Mouse (Mus musculus) heart, postnatal 14 days (tissue): ENCODE data around the gene Ier5. TPM values are rescaled to one million over a fixed set of nuclear protein-coding genes. Genes with fewer than 3 reads are reported as not detected.

Source experiments
- DNase-seq, 2 experiments: peaks; one replicate each; pipeline ENCODE4 v3.0.0; 2021 to 2022
- intact Hi-C: fragments of 180-260 bp; cut with DNase I; formaldehyde crosslinking; loops from one replicate; pipeline ENCODE4 v1.15.1; 2025
- long read RNA-seq, 2 experiments: library from polyadenylated mRNA; stranded (forward); transcript quantifications; one replicate each; pipeline ENCODE4 v2.0.0; 2021
- total RNA-seq, 2 experiments: library from RNA; stranded (reverse); gene quantifications; 2 replicates each; pipeline ENCODE4 v1.2.3; 2021

The Ier5 gene
- 10 to 100 TPM; 13.6 to 15.4 TPM for total RNA-seq
- long read RNA-seq, experiment 1, transcript Ier5-201 (1 exons, 3,276 nt): major isoform, 49 of 49 reads
- long read RNA-seq, experiment 1, partial matches to known transcripts: 0 of 49 reads
- long read RNA-seq, experiment 1, other reads (novel, unspliced or antisense): 0 of 49 reads
- long read RNA-seq, experiment 2, transcript Ier5-201 (1 exons, 3,276 nt): major isoform, 24 of 24 reads
- long read RNA-seq, experiment 2, partial matches to known transcripts: 0 of 24 reads
- long read RNA-seq, experiment 2, other reads (novel, unspliced or antisense): 0 of 24 reads

DNA sequence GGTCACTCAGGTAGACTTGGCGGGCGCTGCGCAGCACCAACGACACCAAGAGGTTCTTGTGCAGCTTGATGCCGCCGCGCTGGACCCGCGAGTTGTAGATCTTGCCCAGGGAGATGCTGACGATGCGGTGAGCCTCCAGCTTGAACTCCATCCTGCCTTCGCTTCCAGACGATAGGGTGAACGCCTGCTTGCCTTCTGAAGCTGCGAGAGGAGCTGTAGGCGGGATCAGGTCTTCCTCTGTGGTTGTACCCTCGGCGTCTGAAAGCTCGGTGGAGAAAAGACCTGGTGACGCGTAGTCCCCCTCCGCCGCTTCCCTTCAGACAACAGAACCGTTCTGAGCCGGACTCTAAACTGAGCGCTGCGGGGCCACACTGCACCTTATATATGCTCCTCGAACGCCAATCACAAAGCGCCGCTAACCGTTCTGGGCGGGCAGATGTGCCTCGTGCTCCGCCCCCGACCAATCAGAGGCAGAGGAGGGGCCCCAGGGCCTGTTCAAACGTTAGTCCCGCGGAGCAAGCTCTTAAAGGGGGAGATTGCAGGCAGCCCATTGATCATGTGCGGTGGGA, at the start of gene Ier5:
Gene Ier5 (minus strand): TSS at position 357 of the 569 bp plus-strand sequence.
- intact Hi-C loops: loop anchor here (2.0 to 5.0 kb wide), 4 partner anchors 17 to 118 kb away; partner anchors contain the start of gene Stx6

DNA sequence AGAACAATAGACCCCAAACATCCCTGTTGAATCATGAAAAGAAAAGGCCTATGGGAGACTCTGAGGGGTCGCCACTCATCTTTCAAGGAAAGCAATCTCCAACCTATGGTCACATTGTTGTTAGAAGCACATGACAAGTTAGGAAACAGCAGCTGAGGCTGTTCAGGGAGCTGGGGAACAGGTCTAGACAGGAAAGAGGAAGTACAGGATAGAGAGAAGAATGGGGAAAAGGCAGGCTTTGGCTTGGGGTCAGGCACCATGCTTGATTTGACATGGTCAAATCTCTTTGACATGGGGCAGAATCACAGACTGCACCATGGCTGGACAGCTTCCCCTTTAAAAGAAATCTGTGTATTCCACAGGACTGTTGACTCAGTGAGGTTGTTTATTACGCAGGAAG, 47.8 kb upstream of the Ier5 start:
- intact Hi-C loops: no loop called here
- no peak for DNase-seq

More for the DNA sequence above, at the start of gene Ier5:
- DNase-seq: peak; percentile 94 to 97

DNA sequence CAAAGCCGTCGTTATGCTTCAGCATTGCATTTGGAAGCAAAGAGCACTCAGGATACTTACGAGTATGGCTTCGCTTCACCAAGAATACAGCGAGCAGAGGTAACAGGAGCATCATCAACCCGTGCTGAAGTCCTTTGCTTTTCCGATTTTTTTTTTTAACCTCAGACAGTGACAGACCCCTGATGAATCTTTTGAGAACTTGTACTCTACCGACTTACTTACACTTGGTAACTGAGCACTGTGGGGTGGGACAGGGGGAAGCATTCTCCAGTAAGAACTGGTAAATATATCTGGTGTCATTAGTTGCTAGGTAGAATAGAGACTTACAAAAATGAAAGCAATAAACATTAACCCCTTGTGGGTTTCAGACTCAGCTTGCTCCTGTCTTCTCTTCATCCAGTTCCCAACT, 47.1 kb upstream of the Ier5 start, which contains the start of gene Mr1:
Gene Mr1 (minus strand): TSS at position 243 of the 409 bp plus-strand sequence.
- peak; percentile 17 to 42 for DNase-seq
- intact Hi-C loops: no loop called here

DNA sequence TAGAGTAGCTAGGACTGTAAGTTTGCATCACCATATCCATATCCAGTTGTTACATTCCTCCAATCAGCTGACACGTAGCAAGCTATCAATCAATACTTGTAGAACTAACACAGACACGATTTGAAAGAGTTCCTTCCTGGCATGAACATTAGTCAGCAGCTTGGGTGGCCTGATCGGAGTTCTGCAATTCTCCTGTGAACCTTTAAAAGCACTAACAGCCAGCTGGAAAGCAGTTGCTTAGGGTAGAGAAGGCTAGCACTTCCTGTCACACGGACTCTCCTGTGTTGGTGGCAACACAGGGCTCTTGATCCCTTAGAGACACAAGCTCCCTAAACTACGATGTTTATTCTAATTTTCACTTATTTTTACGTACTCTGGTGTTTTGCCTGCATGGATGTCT, 46.2 kb upstream of the Ier5 start:
- intact Hi-C loops: no loop called here
- DNase-seq: peak in 1 of 2 experiments; percentile 19

DNA sequence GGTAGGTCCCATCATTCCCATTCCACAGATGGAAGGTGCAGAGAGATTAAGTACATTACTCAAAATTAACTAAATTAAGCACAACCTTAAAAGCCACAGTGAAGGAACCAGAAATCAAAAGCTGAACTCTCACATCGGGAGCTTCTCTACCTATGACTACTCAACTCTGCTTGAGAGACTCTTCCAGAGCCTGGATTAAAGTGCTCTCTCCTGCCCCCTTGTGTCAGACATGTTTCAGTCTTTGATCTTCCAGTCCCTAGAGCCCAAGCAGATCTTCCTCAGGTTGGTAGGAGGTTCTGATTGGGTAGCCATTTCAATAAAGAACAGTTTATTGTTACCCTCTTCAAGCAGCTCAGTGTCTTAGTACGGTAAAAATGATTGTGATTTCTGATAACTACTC, 40.6 kb upstream of the Ier5 start:
- peak; percentile 73 to 79 for DNase-seq
- intact Hi-C loops: loop anchor here (1.0 to 5.0 kb wide), 3 partner anchors 41 to 91 kb away; partner anchors contain the start of gene Ier5

DNA sequence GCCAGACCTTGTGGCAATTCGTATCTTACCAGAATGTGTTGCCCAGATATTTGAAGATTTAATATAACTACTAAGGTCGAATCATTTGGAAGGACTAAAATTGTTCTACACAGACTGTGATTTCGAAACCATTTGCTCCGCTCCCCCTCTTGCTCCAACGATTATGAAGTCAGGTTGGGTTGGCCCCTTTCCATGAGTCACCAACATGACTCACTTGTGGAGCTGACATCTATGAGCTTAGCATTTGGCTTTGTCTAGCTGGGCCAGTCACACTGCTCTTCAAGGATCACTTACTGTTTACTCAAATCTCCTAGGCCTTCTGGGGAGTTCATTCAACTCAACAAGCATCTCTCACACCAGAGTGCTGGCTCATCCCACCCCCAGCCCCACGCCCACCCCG, 39.4 kb upstream of the Ier5 start:
- peak; percentile 57 to 62 for DNase-seq
- intact Hi-C loops: no loop called here

DNA sequence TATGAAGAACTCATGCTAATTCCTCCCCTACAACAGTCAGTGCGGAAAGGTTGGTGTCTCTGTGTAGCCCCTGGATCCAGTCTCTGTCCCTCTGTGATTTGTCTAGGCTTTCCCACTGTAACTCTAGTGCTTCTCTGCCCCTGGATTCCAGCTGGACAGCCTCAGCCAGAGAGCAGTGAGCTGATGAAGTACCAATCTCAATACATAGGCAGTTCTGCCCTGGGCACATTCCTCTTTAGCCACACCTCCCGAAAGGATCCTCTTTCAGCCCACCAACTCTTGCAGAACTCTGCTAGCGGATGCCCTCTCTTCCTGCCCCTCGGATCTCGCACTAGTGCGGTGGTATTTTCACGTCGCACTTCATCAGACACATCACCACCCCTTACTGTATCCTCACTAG, 35.4 kb upstream of the Ier5 start:
- intact Hi-C loops: no loop called here
- DNase-seq: no peak

DNA sequence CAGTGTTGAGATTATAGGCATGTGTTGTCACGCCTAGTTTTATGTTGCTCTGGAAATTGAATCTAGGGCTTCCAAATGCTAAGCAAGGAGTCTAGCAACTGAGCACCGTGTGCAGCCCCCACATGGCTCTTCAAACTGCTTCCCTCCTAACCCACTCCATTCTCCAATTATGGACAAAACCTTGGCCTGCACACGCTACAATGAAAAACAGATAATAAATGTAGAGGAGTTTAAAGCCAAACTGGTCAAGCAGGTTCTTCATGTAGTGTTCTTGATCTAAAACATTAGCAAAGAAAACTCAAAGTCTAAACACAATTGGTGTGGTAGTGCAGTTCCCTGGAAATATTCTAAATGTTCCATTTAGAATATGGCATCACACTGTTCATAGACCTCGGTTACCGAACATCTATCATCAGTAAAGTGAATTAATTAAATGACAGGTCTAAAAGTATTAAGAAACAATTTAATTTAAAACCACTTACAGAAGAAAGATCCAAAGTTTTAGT, 28.0 kb upstream of the Ier5 start:
- DNase-seq: no peak

DNA sequence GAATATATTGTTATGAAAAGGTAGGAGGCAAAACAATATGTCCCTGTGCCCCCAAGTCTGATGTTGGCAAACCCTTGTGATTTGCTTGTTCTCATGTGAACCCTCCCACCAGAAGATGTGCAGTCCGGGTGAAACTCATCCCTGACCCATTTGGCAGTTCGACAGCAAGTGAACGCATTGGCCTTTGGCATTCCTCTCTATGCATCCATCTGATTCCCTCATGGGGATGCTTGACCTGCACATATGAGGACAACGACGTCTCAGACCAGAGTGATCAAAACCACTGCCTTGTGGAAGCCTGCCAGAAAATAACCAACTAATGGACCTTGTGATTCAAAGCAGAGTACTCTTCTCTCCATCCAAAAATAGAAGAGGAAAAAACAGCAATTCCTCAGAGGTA, 27.3 kb upstream of the Ier5 start:
- DNase-seq: no peak
- intact Hi-C loops: no loop called here

More for the DNA sequence above, 28.0 kb upstream of the Ier5 start:
- intact Hi-C loops: no loop called here

DNA sequence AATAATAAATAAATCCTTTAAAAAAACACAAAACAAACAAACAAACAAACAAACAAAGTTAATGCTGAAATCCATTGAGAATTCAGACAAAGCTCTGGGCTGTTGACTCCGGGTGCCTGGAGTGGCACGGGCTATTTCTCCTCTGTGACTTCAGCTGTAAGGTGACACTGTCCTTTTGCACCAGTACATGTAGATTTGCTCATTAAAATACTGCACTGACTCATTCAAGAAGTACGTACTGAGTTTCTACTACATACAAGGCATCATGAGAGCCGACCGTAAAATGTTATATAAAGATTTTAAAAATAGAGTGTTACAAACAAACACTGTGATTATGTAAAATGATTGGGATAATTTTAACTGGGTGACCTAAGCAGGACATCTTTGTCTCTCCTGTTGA, 25.0 kb upstream of the Ier5 start:
- intact Hi-C loops: no loop called here
- no peak for DNase-seq

DNA sequence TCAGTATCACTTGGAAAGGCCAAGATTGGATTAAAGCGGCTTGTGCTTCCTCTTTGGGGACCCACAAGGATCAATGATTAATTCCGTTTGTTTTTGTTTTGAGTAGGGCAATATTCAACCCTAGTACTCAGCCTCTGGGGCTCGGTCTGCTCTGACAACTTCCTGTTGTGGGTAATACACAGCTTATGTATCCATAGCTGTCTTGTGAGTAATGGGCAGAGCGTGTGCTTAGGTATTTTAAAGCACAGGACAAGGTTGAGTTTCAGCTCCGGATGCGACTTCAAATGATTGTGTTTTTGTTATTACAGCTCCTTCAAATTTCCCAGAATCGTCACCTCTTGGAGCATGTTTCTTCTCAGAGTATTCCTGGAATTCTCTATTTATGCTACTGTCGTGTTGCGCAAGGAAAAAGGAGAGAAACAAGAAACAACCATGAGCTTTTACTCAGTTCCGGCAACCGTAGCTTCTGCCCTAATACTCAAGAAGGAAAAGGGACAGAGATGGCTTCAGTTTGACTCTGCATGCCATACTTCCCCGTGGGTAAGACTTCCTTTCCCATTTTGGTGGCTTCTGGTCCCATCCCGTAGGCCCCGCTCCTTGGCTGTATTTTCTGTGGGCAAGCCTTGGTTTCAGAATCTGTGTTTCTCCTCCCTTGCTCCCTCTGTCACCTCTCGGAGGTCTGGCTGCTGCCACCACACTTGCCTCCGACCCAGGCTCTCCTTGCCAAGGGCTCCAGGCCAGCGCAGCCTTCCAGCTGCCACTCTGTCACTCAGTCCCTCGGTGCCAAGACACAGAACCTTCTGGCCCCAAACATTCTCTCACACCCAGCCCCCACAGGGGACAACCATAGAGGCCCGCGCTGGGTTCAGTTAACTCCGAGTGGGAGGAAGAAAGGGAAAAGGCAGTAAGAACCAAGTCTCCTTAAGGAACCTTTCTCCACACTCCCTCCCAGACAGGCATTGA, 22.8 kb upstream of the Ier5 start:
- intact Hi-C loops: no loop called here
- peak; percentile 77 to 87 for DNase-seq

DNA sequence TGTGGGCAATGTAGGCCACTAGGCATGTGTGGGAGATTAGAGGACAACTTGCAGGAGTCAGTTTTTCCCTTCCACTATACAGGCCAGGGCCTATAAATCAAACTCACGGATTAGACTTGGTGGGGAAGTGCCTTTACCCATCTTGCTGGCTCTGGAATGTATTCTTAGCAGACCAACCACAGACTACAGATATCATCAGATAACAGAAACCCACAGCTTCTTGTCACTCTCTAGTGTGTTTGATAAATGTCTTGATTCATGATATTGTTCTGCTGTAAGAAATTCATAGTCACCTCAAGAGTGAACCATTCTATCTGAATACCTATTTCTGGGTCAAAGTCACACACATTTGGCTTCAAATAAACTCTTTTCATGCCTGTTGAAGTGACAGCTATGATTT, 20.3 kb upstream of the Ier5 start:
- no peak for DNase-seq

DNA sequence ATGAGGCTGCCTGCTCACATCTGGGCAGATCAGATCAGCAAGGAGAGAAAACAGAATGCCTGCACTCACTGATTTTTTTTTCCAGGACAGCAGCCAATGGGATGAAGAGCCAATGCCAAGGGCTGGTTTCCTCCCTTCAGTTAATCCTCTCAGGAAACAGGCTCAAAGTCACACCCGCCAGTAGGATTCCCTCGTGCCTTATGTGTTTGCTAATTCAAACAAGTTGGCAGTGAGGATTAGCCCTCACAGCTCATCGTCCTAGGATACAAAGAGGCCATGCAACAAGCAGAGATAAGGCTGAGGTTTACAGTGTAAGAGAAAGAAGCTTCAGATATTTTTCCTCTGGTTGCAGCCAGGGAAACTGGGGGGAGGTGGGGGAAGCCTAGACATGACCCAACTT, 14.5 kb upstream of the Ier5 start:
- DNase-seq: no peak
- intact Hi-C loops: loop anchor here (10.0 kb wide), 1 partner anchor 171 kb away; no protein-coding TSS in a partner anchor

More for the DNA sequence above, 20.3 kb upstream of the Ier5 start:
- intact Hi-C loops: loop anchor here (10.0 kb wide), 1 partner anchor 165 kb away; no protein-coding TSS in a partner anchor

DNA sequence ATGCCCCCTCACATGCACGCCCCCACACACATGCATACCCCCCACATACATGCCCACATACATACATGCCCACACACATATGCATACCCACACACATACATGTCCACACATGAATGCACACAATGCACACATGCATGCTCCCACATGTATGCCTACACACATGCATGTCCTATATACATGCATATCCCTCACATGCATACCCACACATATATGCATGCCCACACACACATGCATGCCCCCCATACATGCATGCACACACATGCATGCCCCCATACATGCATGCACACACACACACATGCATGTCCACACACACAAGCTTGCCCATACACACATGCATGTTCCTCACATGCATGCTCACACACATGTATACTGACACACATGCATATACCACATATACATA, 13.4 kb upstream of the Ier5 start:
- intact Hi-C loops: loop anchor here (10.0 kb wide), 1 partner anchor 172 kb away; no protein-coding TSS in a partner anchor
- no peak for DNase-seq

DNA sequence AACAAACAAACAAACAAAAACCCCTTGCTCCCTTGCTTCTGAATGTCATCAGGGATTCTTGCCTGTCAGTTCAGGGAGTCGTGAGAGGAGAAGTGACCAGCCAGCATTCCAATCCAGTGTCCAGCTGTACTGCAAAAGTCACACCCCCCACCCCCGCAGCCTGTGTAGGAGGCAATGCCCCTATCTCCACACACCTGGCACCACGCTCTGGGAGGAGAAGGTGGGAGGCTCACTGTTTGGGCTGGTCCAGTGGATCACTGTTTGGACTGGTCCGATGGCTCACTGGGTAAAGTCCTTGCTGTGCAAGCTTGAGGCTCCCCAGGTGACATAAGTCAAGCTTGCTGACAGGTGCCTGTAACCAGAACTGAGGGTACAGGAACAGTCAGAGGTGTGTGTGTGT, 12.7 kb upstream of the Ier5 start:
- intact Hi-C loops: loop anchor here (10.0 kb wide), 1 partner anchor 173 kb away; no protein-coding TSS in a partner anchor
- DNase-seq: no peak

DNA sequence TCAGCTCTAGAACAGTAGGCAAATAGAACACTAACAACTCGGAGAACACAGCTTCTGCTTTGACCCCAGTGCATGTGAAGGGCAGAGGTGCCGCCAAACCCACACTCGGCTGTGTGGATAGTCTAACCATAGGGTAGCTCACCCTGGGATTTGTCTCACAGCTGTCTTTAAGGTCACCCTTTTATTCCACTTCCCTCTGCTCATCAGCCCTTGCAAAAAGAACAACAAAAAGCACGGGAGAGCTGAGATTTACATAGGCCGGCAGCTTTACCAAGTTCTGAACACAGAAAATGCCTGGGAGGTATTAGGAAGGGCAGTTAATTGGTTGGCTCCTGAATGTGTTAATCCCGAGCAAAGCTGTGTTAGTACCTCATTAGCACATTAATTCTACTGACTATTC, 12.1 kb upstream of the Ier5 start:
- no peak for DNase-seq
- intact Hi-C loops: loop anchor here (10.0 kb wide), 1 partner anchor 173 kb away; no protein-coding TSS in a partner anchor

DNA sequence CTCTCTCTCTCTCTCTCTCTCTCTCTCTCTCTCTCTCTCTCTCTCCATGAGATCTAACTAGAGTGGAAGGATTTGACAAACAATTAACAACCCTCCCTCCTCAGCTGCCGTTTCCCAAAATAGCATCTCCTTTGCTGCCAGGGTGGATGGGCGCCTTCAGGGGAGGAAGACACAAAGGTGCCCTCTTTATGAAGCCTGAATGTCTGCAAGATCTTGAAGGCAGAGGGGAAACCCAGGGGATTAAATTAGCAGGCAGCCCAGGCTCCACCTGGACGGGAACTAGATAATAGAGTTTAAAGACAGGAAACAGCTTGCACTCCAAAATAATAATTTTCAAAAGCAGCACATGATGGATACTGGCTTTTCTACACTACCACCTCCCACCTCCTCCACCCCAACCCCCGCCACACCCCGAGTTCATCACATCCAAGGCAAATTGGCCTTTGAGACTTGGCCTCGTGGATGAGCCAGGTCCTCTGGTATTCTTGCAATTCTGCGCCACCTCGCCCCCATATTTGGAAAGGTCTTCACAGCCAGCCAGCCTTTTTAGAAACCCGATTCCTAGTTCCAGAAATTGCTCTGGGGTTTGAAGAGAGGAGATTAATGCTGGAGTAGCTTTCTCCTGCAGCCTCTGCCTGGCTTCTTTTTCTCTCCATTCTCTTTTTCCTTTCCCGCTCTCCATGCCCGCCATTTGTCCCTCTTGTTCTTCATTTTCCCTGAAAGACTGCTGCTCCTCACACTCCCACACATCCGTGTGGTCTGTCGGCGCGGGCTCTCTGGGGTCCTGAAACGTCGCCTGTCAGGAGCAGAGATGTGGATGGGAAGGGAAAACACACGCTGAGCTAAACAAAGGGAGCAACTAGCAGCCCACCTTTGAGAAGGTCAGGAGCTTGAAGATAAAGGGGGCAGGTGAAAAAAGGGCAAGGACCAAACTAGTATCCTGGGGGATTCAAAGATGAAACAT, 10.2 kb upstream of the Ier5 start:
- peak in 1 of 2 experiments; percentile 40 for DNase-seq
- intact Hi-C loops: loop anchor here (10.0 kb wide), 1 partner anchor 175 kb away; no protein-coding TSS in a partner anchor

DNA sequence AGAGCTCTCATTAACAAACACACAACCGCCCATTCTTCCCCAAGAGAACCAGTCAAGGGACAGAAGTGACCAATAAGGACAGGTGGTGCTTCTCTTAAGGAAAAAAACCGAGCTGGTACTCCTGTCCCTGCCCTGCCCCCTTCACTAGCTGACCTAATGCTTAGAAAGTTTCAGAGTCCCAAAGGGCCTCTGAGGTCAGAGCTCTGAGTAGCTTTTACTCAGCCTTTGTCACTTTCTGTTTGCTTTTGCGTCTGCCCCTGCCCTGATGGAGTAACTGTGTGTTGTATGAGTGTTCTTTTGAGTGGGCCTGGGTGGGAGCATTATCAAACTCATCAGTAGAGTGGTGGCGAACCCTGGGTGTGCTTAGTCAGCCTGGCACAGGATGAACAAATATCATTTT, 9.0 kb upstream of the Ier5 start:
- DNase-seq: peak in 1 of 2 experiments; percentile 42
- intact Hi-C loops: no loop called here

DNA sequence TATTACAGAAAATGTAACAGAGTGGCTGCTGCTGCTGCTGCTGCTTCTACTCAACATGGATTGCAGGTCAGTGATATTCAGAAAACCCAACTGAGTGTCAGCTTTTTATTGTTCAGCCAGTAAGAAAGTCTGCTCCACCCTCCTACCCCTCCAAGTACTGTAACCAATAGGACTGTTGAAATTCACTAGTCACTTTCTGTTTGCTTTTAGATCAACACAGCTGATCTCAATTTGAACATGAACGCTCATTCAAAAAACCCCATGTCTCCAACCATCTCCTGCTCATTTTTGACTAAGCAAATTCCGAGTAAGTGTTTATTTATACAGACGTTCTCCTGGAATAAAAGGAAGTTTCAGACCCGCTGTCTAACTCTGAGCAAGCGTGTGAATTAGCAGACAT, 8.4 kb upstream of the Ier5 start:
- DNase-seq: no peak
- intact Hi-C loops: no loop called here
